Mouse (Mus musculus) MEL (cell line): ENCODE measurements around the gene Cdc42.

Experiments used
- BHLHE40 ChIP-seq: IDR thresholded peaks from 2 replicates; pipeline ENCODE4 v1.6.1; 2012; ENCODE audit warnings: low read depth, mild to moderate bottlenecking, inconsistent platforms, low read length, improper control_type of control experiment, borderline replicate concordance
- CHD1 ChIP-seq: IDR thresholded peaks from 2 replicates; pipeline ENCODE4 v1.6.1; 2012; ENCODE audit warnings: low read depth, mild to moderate bottlenecking, inconsistent platforms, low read length, improper control_type of control experiment
- CTCF ChIP-seq, 3 experiments: IDR thresholded peaks in 2 of 3; conservative IDR thresholded peaks in 1 of 3; 2 replicates each; pipeline ENCODE4 v1.5.1; 2011 to 2012; ENCODE audit warnings: low read length in 3 of 3, low read depth in 2 of 3, mild to moderate bottlenecking in 2 of 3, improper control_type of control experiment in 1 of 3, inconsistent platforms in 1 of 3, mixed read lengths in 1 of 3, moderate library complexity in 1 of 3; ENCODE audit not compliant: control insufficient read depth in 1 of 3, insufficient read depth in 1 of 3, poor library complexity in 1 of 3, severe bottlenecking in 1 of 3
- EP300 ChIP-seq, 2 experiments: IDR thresholded peaks; 2 replicates each; pipeline ENCODE4 v1.6.1; 2011; ENCODE audit warnings: improper control_type of control experiment in 2 of 2, low read length in 2 of 2, low read depth in 1 of 2, mild to moderate bottlenecking in 1 of 2
- JUND ChIP-seq: IDR thresholded peaks from 2 replicates; pipeline ENCODE4 v1.6.1; 2011; ENCODE audit warnings: low read depth, mild to moderate bottlenecking, improper control_type of control experiment, low read length
- MYC ChIP-seq: IDR thresholded peaks from 2 replicates; pipeline ENCODE4 v1.6.1; 2011; ENCODE audit warnings: low read depth, mild to moderate bottlenecking, low read length, improper control_type of control experiment, moderate library complexity
- POLR2A ChIP-seq, 2 experiments: IDR thresholded peaks; 2 replicates each; pipeline ENCODE4 v1.6.1; 2011 to 2012; ENCODE audit warnings: low read length in 2 of 2, mild to moderate bottlenecking in 2 of 2, control low read depth in 1 of 2, improper control_type of control experiment in 1 of 2, low read depth in 1 of 2, moderate library complexity in 1 of 2; ENCODE audit not compliant: control insufficient read depth in 1 of 2, insufficient read depth in 1 of 2, poor library complexity in 1 of 2
- RAD21 ChIP-seq: IDR thresholded peaks from 2 replicates; pipeline ENCODE4 v1.6.1; 2011; ENCODE audit warnings: mild to moderate bottlenecking, low read depth, low read length, improper control_type of control experiment
- TCF12 ChIP-seq: IDR thresholded peaks from 2 replicates; pipeline ENCODE4 v1.6.1; 2014; ENCODE audit warnings: low read depth, mild to moderate bottlenecking, inconsistent platforms, low read length, improper control_type of control experiment, moderate library complexity
- USF1 ChIP-seq: IDR thresholded peaks from 2 replicates; pipeline ENCODE4 v1.6.1; 2014; ENCODE audit warnings: low read depth, mild to moderate bottlenecking, inconsistent platforms, low read length, improper control_type of control experiment, moderate library complexity
- USF2 ChIP-seq, 2 experiments: IDR thresholded peaks; 2 replicates each; pipeline ENCODE4 v1.6.1; 2011 to 2012; ENCODE audit warnings: improper control_type of control experiment in 2 of 2, low read length in 2 of 2, borderline replicate concordance in 1 of 2, inconsistent platforms in 1 of 2, low read depth in 1 of 2, mild to moderate bottlenecking in 1 of 2; ENCODE audit not compliant: insufficient read depth in 1 of 2
- ZC3H11A ChIP-seq: IDR thresholded peaks from 2 replicates; pipeline ENCODE4 v1.6.1; 2012; ENCODE audit warnings: low read depth, mild to moderate bottlenecking, inconsistent platforms, low read length, improper control_type of control experiment

DNA sequence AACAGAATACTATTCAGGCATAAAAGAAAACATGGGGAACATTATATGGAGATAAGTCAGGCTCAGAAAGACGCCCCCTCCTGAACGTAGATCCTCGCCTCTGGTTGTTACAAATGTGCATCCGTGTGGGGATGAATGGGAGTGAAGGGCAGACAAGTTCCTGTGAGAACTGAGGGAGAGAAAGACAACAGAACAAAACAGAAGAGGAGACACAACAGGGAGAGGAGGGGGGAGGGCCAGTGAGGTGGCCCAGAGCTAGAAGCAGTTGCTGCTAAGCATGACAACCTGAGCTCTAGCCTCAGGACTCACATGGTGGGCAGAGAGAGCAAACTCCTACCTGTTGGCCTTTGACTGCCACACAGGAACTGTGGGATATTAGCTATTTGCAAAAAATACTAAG lies 8.6 kb upstream of the Cdc42 start:
- TF ChIP-seq CTCF (IDR thresholded peaks at IDR 0.05 in 2 of 3, conservative IDR thresholded peaks at IDR 0.05 in 1 of 3; ENCODE audit: control insufficient read depth in 1 of 3, insufficient read depth in 1 of 3, low read depth in 2 of 3, low read length in 3 of 3, poor library complexity in 1 of 3, severe bottlenecking in 1 of 3) (no peak), EP300 (IDR thresholded peaks at IDR 0.05; ENCODE audit: low read depth in 1 of 2, low read length in 2 of 2) (no peak), ZC3H11A (no peak), POLR2A (IDR thresholded peaks at IDR 0.05; ENCODE audit: control insufficient read depth in 1 of 2, insufficient read depth in 1 of 2, low read depth in 1 of 2, low read length in 2 of 2, poor library complexity in 1 of 2) (no peak), TCF12 (no peak), USF1 (no peak), CHD1 (no peak), RAD21 (no peak), BHLHE40 (no peak), JUND (no peak), USF2 (IDR thresholded peaks at IDR 0.05; ENCODE audit: borderline replicate concordance in 1 of 2, insufficient read depth in 1 of 2, low read depth in 1 of 2, low read length in 2 of 2) (no peak), MYC (no peak)
